Mouse (Mus musculus): Measurements from ENCODE around the gene Rbm15b. TPM values are rescaled to one million over a fixed set of nuclear protein-coding genes. Genes with fewer than 3 reads are reported as not detected.

The Rbm15b gene
- 11.6 and 12.6 TPM in 2 replicates for polyA plus RNA-seq (2015; fragmentation: Nextera tagmentation; extraction: Ambion mirVana)

- peak; percentile 59 for ATAC-seq
- Histone ChIP-seq H3K9ac (ENCODE audit: low read depth, low read length) (peak within 1 kb of the TSS; percentile 96), H3K4me3 (ENCODE audit: low read depth, low read length) (peak within 1 kb of the TSS; percentile 92), H3K4me2 (ENCODE audit: low read length) (peak within 1 kb of the TSS; percentile 99), H3K4me1 (ENCODE audit: control insufficient read depth, insufficient read depth, low read length) (peaks cover 63% of the 10 kb centered on the region), H3K36me3 (ENCODE audit: control insufficient read depth, insufficient read depth, low read length) (peaks cover 26% of the 10 kb centered on the region), H3K27me3 (ENCODE audit: control insufficient read depth, insufficient read depth, low read depth, low read length) (no peaks in the 10 kb centered on the region), H3K9me3 (replicated peaks; ENCODE audit: control insufficient read depth, low read length, poor library complexity, severe bottlenecking) (no peaks in the 10 kb centered on the region), H3K27ac (ENCODE audit: low read length) (peak within 1 kb of the TSS; percentile 93)
- WGBS, result 3% methylated on average over 76 of the region's 101 CpGs
Measured at GRCm38 (mm10) chr9:106886828-106887702, at the start of gene Rbm15b. Gene Rbm15b (minus strand): TSS chr9:106887428.

GRCm38 (mm10) chr9:106934998-106935397, 47.8 kb upstream of the Rbm15b start:
- no peaks in the 10 kb centered on the region for H3K4me1 ChIP-seq (ENCODE audit: control insufficient read depth, insufficient read depth, low read length)
- no peak overlapping the region for H3K9ac ChIP-seq (ENCODE audit: low read depth, low read length)
- H3K4me2 ChIP-seq (ENCODE audit: low read length), result no peak overlapping the region
- H3K4me3 ChIP-seq (ENCODE audit: low read depth, low read length), result no peak overlapping the region
- H3K27ac ChIP-seq (ENCODE audit: low read length), result no peak overlapping the region
- 97% methylated on average over 1 of the region's 1 CpGs for WGBS
- H3K9me3 ChIP-seq (replicated peaks; ENCODE audit: control insufficient read depth, low read length, poor library complexity, severe bottlenecking), result no peaks in the 10 kb centered on the region
- no peak for ATAC-seq
- peaks cover 39% of the 10 kb centered on the region for H3K36me3 ChIP-seq (ENCODE audit: control insufficient read depth, insufficient read depth, low read length)
- no peaks in the 10 kb centered on the region for H3K27me3 ChIP-seq (ENCODE audit: control insufficient read depth, insufficient read depth, low read depth, low read length)

- H3K36me3 ChIP-seq (ENCODE audit: control insufficient read depth, insufficient read depth, low read length), result peaks cover 14% of the 10 kb centered on the region
- WGBS, result 94% methylated on average over 6 of the region's 6 CpGs
Measured at GRCm38 (mm10) chr9:106914878-106915277, 27.6 kb upstream of the Rbm15b start.

GRCm38 (mm10) chr9:106913759-106914158, 26.5 kb upstream of the Rbm15b start:
- WGBS, result 23% methylated on average over 1 of the region's 1 CpGs
- peaks cover 14% of the 10 kb centered on the region for H3K36me3 ChIP-seq (ENCODE audit: control insufficient read depth, insufficient read depth, low read length)
- H3K9ac ChIP-seq (ENCODE audit: low read depth, low read length), result no peak overlapping the region
- ATAC-seq, result no peak
- H3K27ac ChIP-seq (ENCODE audit: low read length), result no peak overlapping the region
- no peaks in the 10 kb centered on the region for H3K4me1 ChIP-seq (ENCODE audit: control insufficient read depth, insufficient read depth, low read length)
- H3K4me2 ChIP-seq (ENCODE audit: low read length), result no peak overlapping the region
- H3K9me3 ChIP-seq (replicated peaks; ENCODE audit: control insufficient read depth, low read length, poor library complexity, severe bottlenecking), result no peaks in the 10 kb centered on the region
- H3K27me3 ChIP-seq (ENCODE audit: control insufficient read depth, insufficient read depth, low read depth, low read length), result no peaks in the 10 kb centered on the region
- H3K4me3 ChIP-seq (ENCODE audit: low read depth, low read length), result no peak overlapping the region

More at GRCm38 (mm10) chr9:106914878-106915277, 27.6 kb upstream of the Rbm15b start:
- no peak overlapping the region for H3K4me3 ChIP-seq (ENCODE audit: low read depth, low read length)
- H3K4me1 ChIP-seq (ENCODE audit: control insufficient read depth, insufficient read depth, low read length), result no peaks in the 10 kb centered on the region
- no peak overlapping the region for H3K4me2 ChIP-seq (ENCODE audit: low read length)
- no peaks in the 10 kb centered on the region for H3K27me3 ChIP-seq (ENCODE audit: control insufficient read depth, insufficient read depth, low read depth, low read length)
- no peak for ATAC-seq
- H3K9me3 ChIP-seq (replicated peaks; ENCODE audit: control insufficient read depth, low read length, poor library complexity, severe bottlenecking), result no peaks in the 10 kb centered on the region
- H3K27ac ChIP-seq (ENCODE audit: low read length), result no peak overlapping the region
- no peak overlapping the region for H3K9ac ChIP-seq (ENCODE audit: low read depth, low read length)

GRCm38 (mm10) chr9:106911624-106912023, 24.4 kb upstream of the Rbm15b start:
- no peaks in the 10 kb centered on the region for H3K4me1 ChIP-seq (ENCODE audit: control insufficient read depth, insufficient read depth, low read length)
- H3K9me3 ChIP-seq (replicated peaks; ENCODE audit: control insufficient read depth, low read length, poor library complexity, severe bottlenecking), result no peaks in the 10 kb centered on the region
- H3K4me3 ChIP-seq (ENCODE audit: low read depth, low read length), result no peak overlapping the region
- peaks cover 22% of the 10 kb centered on the region for H3K36me3 ChIP-seq (ENCODE audit: control insufficient read depth, insufficient read depth, low read length)
- ATAC-seq, result no peak
- no peak overlapping the region for H3K4me2 ChIP-seq (ENCODE audit: low read length)
- H3K27ac ChIP-seq (ENCODE audit: low read length), result no peak overlapping the region
- 73% methylated on average over 1 of the region's 1 CpGs for WGBS
- no peak overlapping the region for H3K9ac ChIP-seq (ENCODE audit: low read depth, low read length)
- H3K27me3 ChIP-seq (ENCODE audit: control insufficient read depth, insufficient read depth, low read depth, low read length), result no peaks in the 10 kb centered on the region

- no peak overlapping the region for H3K4me2 ChIP-seq (ENCODE audit: low read length)
- H3K27me3 ChIP-seq (ENCODE audit: control insufficient read depth, insufficient read depth, low read depth, low read length), result no peaks in the 10 kb centered on the region
- no peak overlapping the region for H3K4me3 ChIP-seq (ENCODE audit: low read depth, low read length)
- no peak for ATAC-seq
- no peak overlapping the region for H3K27ac ChIP-seq (ENCODE audit: low read length)
- no peaks in the 10 kb centered on the region for H3K9me3 ChIP-seq (replicated peaks; ENCODE audit: control insufficient read depth, low read length, poor library complexity, severe bottlenecking)
- no peaks in the 10 kb centered on the region for H3K4me1 ChIP-seq (ENCODE audit: control insufficient read depth, insufficient read depth, low read length)
- H3K9ac ChIP-seq (ENCODE audit: low read depth, low read length), result no peak overlapping the region
- H3K36me3 ChIP-seq (ENCODE audit: control insufficient read depth, insufficient read depth, low read length), result peaks cover 15% of the 10 kb centered on the region
- WGBS, result 57% methylated on average over 5 of the region's 5 CpGs
Measured at GRCm38 (mm10) chr9:106908715-106909114, 21.5 kb upstream of the Rbm15b start.

- 95% methylated on average over 3 of the region's 3 CpGs for WGBS
- H3K36me3 ChIP-seq (ENCODE audit: control insufficient read depth, insufficient read depth, low read length), result peaks cover 15% of the 10 kb centered on the region
- H3K9ac ChIP-seq (ENCODE audit: low read depth, low read length), result no peak overlapping the region
- no peaks in the 10 kb centered on the region for H3K4me1 ChIP-seq (ENCODE audit: control insufficient read depth, insufficient read depth, low read length)
- no peak for ATAC-seq
- no peak overlapping the region for H3K4me3 ChIP-seq (ENCODE audit: low read depth, low read length)
- H3K4me2 ChIP-seq (ENCODE audit: low read length), result no peak overlapping the region
- no peak overlapping the region for H3K27ac ChIP-seq (ENCODE audit: low read length)
- H3K9me3 ChIP-seq (replicated peaks; ENCODE audit: control insufficient read depth, low read length, poor library complexity, severe bottlenecking), result no peaks in the 10 kb centered on the region
- H3K27me3 ChIP-seq (ENCODE audit: control insufficient read depth, insufficient read depth, low read depth, low read length), result no peaks in the 10 kb centered on the region
Measured at GRCm38 (mm10) chr9:106908174-106908573, 20.9 kb upstream of the Rbm15b start.

- Histone ChIP-seq H3K27ac (ENCODE audit: low read length) (no peak overlapping the region), H3K4me3 (ENCODE audit: low read depth, low read length) (no peak overlapping the region), H3K4me2 (ENCODE audit: low read length) (no peak overlapping the region), H3K4me1 (ENCODE audit: control insufficient read depth, insufficient read depth, low read length) (no peaks in the 10 kb centered on the region), H3K9me3 (replicated peaks; ENCODE audit: control insufficient read depth, low read length, poor library complexity, severe bottlenecking) (no peaks in the 10 kb centered on the region), H3K27me3 (ENCODE audit: control insufficient read depth, insufficient read depth, low read depth, low read length) (no peaks in the 10 kb centered on the region), H3K36me3 (ENCODE audit: control insufficient read depth, insufficient read depth, low read length) (peaks cover 15% of the 10 kb centered on the region), H3K9ac (ENCODE audit: low read depth, low read length) (no peak overlapping the region)
- 92% methylated on average over 8 of the region's 8 CpGs for WGBS
- no peak for ATAC-seq
Measured at GRCm38 (mm10) chr9:106906597-106906996, 19.4 kb upstream of the Rbm15b start.

GRCm38 (mm10) chr9:106903791-106904134, 16.5 kb upstream of the Rbm15b start:
- ATAC-seq, result no peak
- 24% methylated on average over 1 of the region's 1 CpGs for WGBS
- peaks cover 16% of the 10 kb centered on the region for H3K36me3 ChIP-seq (ENCODE audit: control insufficient read depth, insufficient read depth, low read length)
- no peak overlapping the region for H3K27ac ChIP-seq (ENCODE audit: low read length)
- no peaks in the 10 kb centered on the region for H3K27me3 ChIP-seq (ENCODE audit: control insufficient read depth, insufficient read depth, low read depth, low read length)
- H3K4me1 ChIP-seq (ENCODE audit: control insufficient read depth, insufficient read depth, low read length), result no peaks in the 10 kb centered on the region
- H3K9ac ChIP-seq (ENCODE audit: low read depth, low read length), result no peak overlapping the region
- H3K4me2 ChIP-seq (ENCODE audit: low read length), result no peak overlapping the region
- no peak overlapping the region for H3K4me3 ChIP-seq (ENCODE audit: low read depth, low read length)
- H3K9me3 ChIP-seq (replicated peaks; ENCODE audit: control insufficient read depth, low read length, poor library complexity, severe bottlenecking), result no peaks in the 10 kb centered on the region
